Mouse (Mus musculus): ENCODE measurements at regions not wholly inside any gene's neighbourhood (a gene's known extent, or its start where the extent isn't known, plus 50 kb on each side); places are given as distances from the start of the nearest gene placed in this dataset.

GRCm38 (mm10) chr9:94219116-94219515, 318.8 kb downstream of the 1190002N15Rik start:
- Histone ChIP-seq H3K4me3 (replicated peaks) (no peak overlapping the region), H3K27ac (no peak overlapping the region), H3K27me3 (no peaks in the 10 kb centered on the region), H3K4me1 (replicated peaks) (no peaks in the 10 kb centered on the region), H3K4me2 (replicated peaks) (no peak overlapping the region), H3K36me3 (no peaks in the 10 kb centered on the region), H3K9me3 (no peaks in the 10 kb centered on the region), H3K9ac (replicated peaks) (no peak overlapping the region)
- ATAC-seq: no peak
- WGBS: 67% methylated on average over 2 of the region's 2 CpGs

DNA sequence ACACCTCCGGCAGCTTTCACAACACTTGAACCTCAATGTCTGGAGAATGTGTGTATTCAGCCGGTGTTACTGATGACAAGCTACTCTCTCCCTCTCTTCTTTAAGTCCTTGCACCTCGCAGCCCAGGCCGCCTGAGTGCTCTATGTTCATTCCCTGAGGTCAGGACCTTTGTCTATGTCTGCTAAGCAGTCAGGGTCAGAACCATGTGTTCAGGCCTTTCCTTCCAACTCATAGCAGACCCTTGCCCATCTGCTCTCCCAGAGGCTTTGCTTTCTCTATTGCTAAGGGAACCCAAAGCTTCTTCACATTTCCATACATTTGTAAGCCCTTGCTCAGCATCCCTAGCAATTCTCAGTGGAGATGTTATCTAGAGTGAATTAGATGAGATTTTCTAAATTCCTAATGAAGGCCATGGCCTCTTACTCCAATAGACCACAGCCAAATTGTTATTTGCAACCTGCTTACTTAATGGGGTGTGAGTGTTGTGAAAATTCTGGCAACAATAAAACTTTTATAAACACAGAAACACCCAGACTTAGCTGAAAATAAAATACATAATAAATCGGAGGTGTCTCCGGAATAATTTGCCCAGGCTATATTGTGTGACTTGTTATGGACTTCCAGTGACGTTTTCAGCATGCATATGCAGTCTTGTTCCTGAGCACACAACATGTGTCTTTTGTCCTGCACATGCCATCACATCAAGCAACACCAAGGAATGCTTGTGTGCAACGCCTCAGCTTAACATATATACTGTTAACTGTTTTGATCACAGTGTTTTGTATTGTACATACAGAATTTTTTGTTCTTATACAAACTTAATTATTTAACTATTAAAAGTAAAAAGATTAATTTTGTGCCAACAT, 321.2 kb downstream of the 1190002N15Rik start:
- Histone ChIP-seq H3K4me3 (replicated peaks) (no peak overlapping the region), H3K27me3 (no peaks in the 10 kb centered on the region), H3K9me3 (no peaks in the 10 kb centered on the region), H3K27ac (no peak overlapping the region), H3K9ac (replicated peaks) (no peak overlapping the region), H3K36me3 (no peaks in the 10 kb centered on the region), H3K4me2 (replicated peaks) (no peak overlapping the region), H3K4me1 (replicated peaks) (no peaks in the 10 kb centered on the region)
- no peak for ATAC-seq
- 84% methylated on average over 8 of the region's 8 CpGs for WGBS

DNA sequence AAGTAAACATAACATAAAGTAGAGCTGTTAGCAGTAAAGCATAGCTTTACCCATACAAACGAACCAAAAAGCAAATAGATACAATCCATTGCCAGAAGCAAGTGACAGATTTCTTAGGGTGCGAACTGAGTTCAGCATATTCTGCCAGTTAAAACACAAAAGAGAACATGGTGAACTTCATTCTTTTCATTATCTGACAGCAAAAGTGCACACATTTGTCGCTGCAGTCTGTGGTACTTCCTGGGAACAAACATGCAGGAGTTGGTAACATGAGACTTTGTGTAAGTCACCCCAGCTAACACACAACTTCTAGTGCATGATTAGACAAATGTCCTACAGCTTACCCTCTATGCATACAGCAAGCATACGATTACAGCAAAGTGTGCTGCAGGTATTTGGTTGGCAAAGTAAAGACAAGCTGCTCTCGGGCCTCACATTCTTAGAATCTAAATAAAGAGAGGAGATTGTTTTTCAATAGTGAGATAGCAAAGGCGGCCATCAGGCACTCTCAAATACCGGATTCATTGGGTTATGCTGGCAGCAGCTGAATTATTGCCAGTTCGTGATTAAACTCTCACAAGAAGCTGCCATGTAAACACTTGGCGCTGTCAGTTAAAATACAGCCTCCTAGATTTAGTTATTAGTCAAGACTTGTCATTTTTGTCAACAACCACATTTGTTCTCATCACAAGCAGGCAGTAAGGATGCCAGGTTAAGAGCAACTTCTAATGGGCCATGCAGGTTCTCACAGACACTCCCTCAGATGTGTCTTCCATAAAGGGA, 327.2 kb downstream of the 1190002N15Rik start:
- Histone ChIP-seq H3K9me3 (no peaks in the 10 kb centered on the region; the same call in 1 of the 2 replicates), H3K4me3 (replicated peaks) (no peak overlapping the region), H3K36me3 (no peaks in the 10 kb centered on the region), H3K27me3 (no peaks in the 10 kb centered on the region), H3K4me1 (replicated peaks) (no peaks in the 10 kb centered on the region), H3K4me2 (replicated peaks) (no peak overlapping the region), H3K9ac (replicated peaks) (no peak overlapping the region), H3K27ac (no peak overlapping the region)
- 80% methylated on average over 9 of the region's 9 CpGs for WGBS
- no peak for ATAC-seq

GRCm38 (mm10) chr9:94208987-94209386, 328.9 kb downstream of the 1190002N15Rik start:
- Histone ChIP-seq H3K4me2 (replicated peaks) (no peak overlapping the region), H3K9ac (replicated peaks) (no peak overlapping the region), H3K9me3 (no peaks in the 10 kb centered on the region; the same call in 1 of the 2 replicates), H3K4me3 (replicated peaks) (no peak overlapping the region), H3K4me1 (replicated peaks) (no peaks in the 10 kb centered on the region), H3K27ac (no peak overlapping the region), H3K27me3 (no peaks in the 10 kb centered on the region), H3K36me3 (no peaks in the 10 kb centered on the region)
- no peak for ATAC-seq
- 89% methylated on average over 3 of the region's 3 CpGs for WGBS

DNA sequence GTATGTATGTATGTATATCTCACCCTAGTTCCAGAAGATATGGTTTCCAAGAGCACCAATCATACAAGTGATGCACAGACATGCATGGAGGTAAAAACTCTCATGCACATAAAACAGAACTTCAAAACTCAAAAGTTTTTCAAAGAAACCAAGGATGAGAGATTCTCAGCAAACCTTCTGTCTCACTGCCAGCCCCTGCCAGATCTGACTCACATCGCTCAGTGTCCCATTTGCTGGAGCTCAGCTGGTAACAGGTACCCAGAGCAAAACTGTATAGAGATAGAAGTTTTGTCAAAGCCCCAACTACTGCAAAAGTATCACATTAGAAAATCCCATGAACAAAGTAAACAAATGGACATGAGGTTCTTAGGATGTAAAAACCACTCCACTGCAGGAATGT, 337.0 kb downstream of the 1190002N15Rik start:
- WGBS: 94% methylated on average over 1 of the region's 1 CpGs

GRCm38 (mm10) chr9:94199864-94200263, 338.0 kb downstream of the 1190002N15Rik start:
- no peak overlapping the region for H3K4me3 ChIP-seq (replicated peaks)
- no peak overlapping the region for H3K4me2 ChIP-seq (replicated peaks)
- H3K27ac ChIP-seq: no peak overlapping the region
- 100% methylated on average over 2 of the region's 2 CpGs for WGBS
- no peaks in the 10 kb centered on the region for H3K36me3 ChIP-seq
- no peaks in the 10 kb centered on the region for H3K27me3 ChIP-seq
- no peak for ATAC-seq
- H3K4me1 ChIP-seq (replicated peaks): no peaks in the 10 kb centered on the region
- no peaks in the 10 kb centered on the region for H3K9me3 ChIP-seq
- no peak overlapping the region for H3K9ac ChIP-seq (replicated peaks)

More for the DNA sequence above, 337.0 kb downstream of the 1190002N15Rik start:
- Histone ChIP-seq H3K4me2 (replicated peaks) (no peak overlapping the region), H3K36me3 (no peaks in the 10 kb centered on the region), H3K9ac (replicated peaks) (no peak overlapping the region), H3K4me3 (replicated peaks) (no peak overlapping the region), H3K27ac (no peak overlapping the region), H3K27me3 (no peaks in the 10 kb centered on the region), H3K4me1 (replicated peaks) (no peaks in the 10 kb centered on the region), H3K9me3 (no peaks in the 10 kb centered on the region; the same call in 1 of the 2 replicates)
- no peak for ATAC-seq

DNA sequence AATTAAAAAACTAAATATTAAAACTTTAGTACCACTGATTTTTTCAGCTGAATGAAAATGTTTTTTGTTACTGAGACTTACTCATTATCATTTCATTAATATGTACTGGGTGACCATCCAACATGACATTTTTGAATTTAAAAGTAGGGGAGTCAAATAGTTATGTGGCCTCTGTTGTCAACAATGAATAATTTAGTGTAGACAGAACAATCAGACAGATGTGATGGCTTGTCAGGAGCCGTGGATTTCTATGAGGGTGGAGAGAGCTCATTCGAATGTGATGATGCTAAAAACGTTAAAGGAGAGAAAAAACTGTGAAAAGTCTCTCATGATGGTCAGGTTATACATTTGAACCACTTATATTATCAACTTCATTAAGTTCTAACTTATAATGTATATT, 346.8 kb downstream of the 1190002N15Rik start:
- H3K4me1 ChIP-seq (replicated peaks): peaks cover 11% of the 10 kb centered on the region
- no peaks in the 10 kb centered on the region for H3K27me3 ChIP-seq
- H3K27ac ChIP-seq: no peak overlapping the region
- ATAC-seq: no peak
- no peak overlapping the region for H3K4me3 ChIP-seq (replicated peaks)
- H3K36me3 ChIP-seq: no peaks in the 10 kb centered on the region
- 37% methylated on average over 3 of the region's 3 CpGs for WGBS
- no peak overlapping the region for H3K4me2 ChIP-seq (replicated peaks)
- no peak overlapping the region for H3K9ac ChIP-seq (replicated peaks)
- no peaks in the 10 kb centered on the region for H3K9me3 ChIP-seq

GRCm38 (mm10) chr9:94189872-94190800, 347.7 kb downstream of the 1190002N15Rik start:
- H3K9me3 ChIP-seq: no peaks in the 10 kb centered on the region
- no peaks in the 10 kb centered on the region for H3K36me3 ChIP-seq

DNA sequence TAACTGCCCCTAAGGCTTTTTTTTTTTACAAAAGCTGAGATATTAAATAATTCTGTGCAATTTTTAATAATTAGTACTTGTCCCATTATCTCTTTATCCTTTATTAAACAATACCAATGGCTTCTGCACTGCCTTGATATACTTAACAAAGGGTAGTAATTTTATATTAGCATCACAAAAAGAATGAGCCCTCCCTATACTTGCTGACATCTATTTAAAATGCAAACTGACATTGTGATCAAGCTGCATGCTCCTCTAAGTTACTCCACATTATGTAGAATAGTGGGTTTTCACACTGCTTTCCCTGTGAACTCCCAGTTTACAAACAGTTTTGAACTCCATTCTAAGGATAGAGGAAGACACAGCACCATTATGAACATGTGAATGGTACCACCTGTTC, 349.8 kb downstream of the 1190002N15Rik start:
- H3K4me2 ChIP-seq (replicated peaks): no peak overlapping the region
- ATAC-seq: no peak
- H3K4me3 ChIP-seq (replicated peaks): no peak overlapping the region
- no peaks in the 10 kb centered on the region for H3K27me3 ChIP-seq
- no peak overlapping the region for H3K9ac ChIP-seq (replicated peaks)
- no peaks in the 10 kb centered on the region for H3K9me3 ChIP-seq
- H3K4me1 ChIP-seq (replicated peaks): peaks cover 11% of the 10 kb centered on the region
- H3K36me3 ChIP-seq: no peaks in the 10 kb centered on the region
- no peak overlapping the region for H3K27ac ChIP-seq

More at GRCm38 (mm10) chr9:94189872-94190800, 347.7 kb downstream of the 1190002N15Rik start:
- no peak for ATAC-seq
- Histone ChIP-seq H3K4me3 (replicated peaks) (no peak overlapping the region), H3K27ac (no peak overlapping the region), H3K9ac (replicated peaks) (no peak overlapping the region), H3K4me2 (replicated peaks) (no peak overlapping the region), H3K4me1 (replicated peaks) (peaks cover 11% of the 10 kb centered on the region), H3K27me3 (no peaks in the 10 kb centered on the region)
- 55% methylated on average over 2 of the region's 2 CpGs for WGBS

DNA sequence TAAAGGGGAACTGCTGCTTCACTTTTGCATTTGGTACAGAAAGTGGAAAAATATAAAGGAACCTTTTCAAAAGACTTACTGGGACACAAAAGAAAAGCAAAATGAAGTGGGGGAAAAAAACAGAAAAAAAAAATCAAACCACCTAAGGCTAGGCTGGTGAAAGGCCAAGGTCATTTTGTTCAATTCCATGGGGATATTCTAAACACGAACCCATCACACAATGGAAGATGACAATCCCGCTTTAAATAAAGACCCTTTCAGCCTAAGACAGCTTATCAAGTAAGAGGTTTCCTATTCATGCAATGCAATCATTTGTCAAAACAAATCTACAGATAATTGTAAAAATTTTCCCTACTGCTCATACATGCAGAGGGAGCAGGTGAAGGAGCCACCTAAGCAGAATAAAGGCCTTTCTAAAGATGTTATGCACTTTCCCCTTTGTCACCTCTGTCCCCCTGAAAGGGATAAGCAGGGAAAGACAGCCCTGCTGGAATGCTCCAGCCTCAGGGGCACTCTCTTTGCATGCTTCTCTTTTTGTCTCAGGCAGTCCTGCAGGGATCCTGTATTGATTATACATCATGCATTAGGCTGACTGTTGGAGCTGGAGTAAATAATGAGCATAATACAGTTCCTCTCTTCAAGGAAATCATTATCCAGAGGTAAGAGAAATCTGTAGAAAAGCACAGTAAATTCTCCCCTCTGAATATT, 367.8 kb downstream of the 1190002N15Rik start:
- Histone ChIP-seq H3K9ac (replicated peaks) (no peak overlapping the region), H3K27me3 (no peaks in the 10 kb centered on the region), H3K4me1 (replicated peaks) (peaks cover 10% of the 10 kb centered on the region; the same call in 1 of the 2 replicates), H3K9me3 (no peaks in the 10 kb centered on the region), H3K4me3 (replicated peaks) (no peak overlapping the region), H3K36me3 (no peaks in the 10 kb centered on the region), H3K4me2 (replicated peaks) (no peak overlapping the region), H3K27ac (0 out of 2 replicates have a peak overlapping the region, but pooled peaks have one; percentile 39)
- WGBS: 9% methylated on average over 2 of the region's 2 CpGs
- ATAC-seq: peak; percentile 65; the same call in 1 of the 2 replicates

DNA sequence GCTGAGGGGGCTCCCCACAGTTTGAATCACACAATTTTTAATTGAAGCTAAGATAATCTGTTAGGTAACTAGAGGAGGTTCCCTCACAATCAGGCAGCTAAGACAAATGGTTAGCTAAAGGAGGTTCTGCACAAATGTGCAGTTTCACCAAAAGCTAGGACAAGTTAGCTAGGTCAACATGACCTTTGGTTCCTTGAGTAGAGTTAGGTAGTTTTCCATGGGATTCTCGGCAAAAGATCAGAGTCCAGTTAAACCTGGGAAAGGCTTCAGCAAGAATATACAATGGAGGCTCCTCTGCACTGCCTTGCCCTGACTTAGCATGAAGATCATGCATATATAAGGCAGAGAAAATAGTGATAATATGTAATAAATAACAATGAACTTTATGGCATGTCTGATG, 374.2 kb downstream of the 1190002N15Rik start:
- no peaks in the 10 kb centered on the region for H3K36me3 ChIP-seq
- no peak overlapping the region for H3K4me2 ChIP-seq (replicated peaks)
- no peak for ATAC-seq
- no peak overlapping the region for H3K4me3 ChIP-seq (replicated peaks)
- H3K27me3 ChIP-seq: no peaks in the 10 kb centered on the region
- H3K9me3 ChIP-seq: no peaks in the 10 kb centered on the region
- H3K27ac ChIP-seq: no peak overlapping the region
- H3K4me1 ChIP-seq (replicated peaks): no peaks in the 10 kb centered on the region
- 91% methylated on average over 1 of the region's 1 CpGs for WGBS
- no peak overlapping the region for H3K9ac ChIP-seq (replicated peaks)
